Mouse (Mus musculus) liver, embryonic 16.5 days (tissue): Measurements from ENCODE around the gene Bnipl. TPM values are rescaled to one million over a fixed set of nuclear protein-coding genes. Genes with fewer than 3 reads are reported as not detected.

Experiments used
- ATAC-seq: fragments of 200-750 bp; cut with Nextera tagmentation; 2 replicates; pipeline ENCODE4 v1.8.0; 2017; ENCODE audit warnings: low read depth, mild to moderate bottlenecking, moderate number of reproducible peaks, moderate library complexity
- H3K27ac ChIP-seq: fragments of 300-500 bp; sonication (generic); 2 replicates; pipeline ENCODE4 v1.5.1; 2014; ENCODE audit warnings: mild to moderate bottlenecking, low read length
- H3K27me3 ChIP-seq: fragments of 300-500 bp; sonication (generic); 2 replicates; pipeline ENCODE4 v1.6.1; 2014; ENCODE audit warnings: low read depth, low read length, mixed read lengths; ENCODE audit not compliant: control insufficient read depth, insufficient read depth
- H3K36me3 ChIP-seq: fragments of 300-500 bp; sonication (generic); 2 replicates; pipeline ENCODE4 v1.6.1; 2014; ENCODE audit warnings: mild to moderate bottlenecking; ENCODE audit not compliant: control insufficient read depth, insufficient read depth
- H3K4me1 ChIP-seq: fragments of 300-500 bp; sonication (generic); 2 replicates; pipeline ENCODE4 v1.6.1; 2014; ENCODE audit warnings: low read depth, low read length, mixed read lengths; ENCODE audit not compliant: control insufficient read depth
- H3K4me2 ChIP-seq: fragments of 300-500 bp; sonication (generic); 2 replicates; pipeline ENCODE4 v1.6.1; 2014; ENCODE audit warnings: low read depth, low read length, mixed read lengths
- H3K4me3 ChIP-seq: fragments of 300-500 bp; sonication (generic); 2 replicates; pipeline ENCODE4 v1.5.1; 2014; ENCODE audit warnings: low read depth, mild to moderate bottlenecking, low read length
- H3K9ac ChIP-seq: fragments of 300-500 bp; sonication (generic); 2 replicates; pipeline ENCODE4 v1.6.1; 2014; ENCODE audit warnings: low read depth, low read length
- H3K9me3 ChIP-seq: fragments of 300-500 bp; sonication (generic); replicated peaks from 2 replicates; pipeline ENCODE4 v1.6.1; 2016; ENCODE audit warnings: low read length; ENCODE audit not compliant: control insufficient read depth
- WGBS: fragments of 180-500 bp; shearing (Covaris S2); extraction: QIAGEN DNeasy Blood & Tissue Kit; methylation state at CpG from one replicate; pipeline ENCODE4 v1.1.7; 2014; ENCODE audit not compliant: insufficient replicate concordance; 5-methylcytosine and 5-hydroxymethylcytosine counted together
- polyA plus RNA-seq: library from polyadenylated mRNA; unstranded; fragments of >200 nt; fragmentation: Nextera tagmentation; extraction: Ambion mirVana; gene quantifications from 2 replicates; pipeline ENCODE4 v1.2.1, GENCODE M21; 2015

Gene Bnipl
- polyA plus RNA-seq, 1 experiment from 2014 or later: not detected

- Histone ChIP-seq H3K4me2 (no peak overlapping the region), H3K36me3 (peaks cover 30% of the 10 kb centered on the region), H3K9ac (no peak overlapping the region), H3K4me3 (no peak overlapping the region), H3K27ac (no peak overlapping the region), H3K4me1 (peaks cover 22% of the 10 kb centered on the region), H3K27me3 (no peaks in the 10 kb centered on the region), H3K9me3 (no peaks in the 10 kb centered on the region)
- WGBS: 87% methylated on average over 23 of the region's 23 CpGs
- no peak for ATAC-seq
These were observed 15.3 kb downstream of the Bnipl start for GRCm38 (mm10) chr3:95235386-95236301.

- H3K27ac ChIP-seq: no peak overlapping the region
- H3K36me3 ChIP-seq: peaks cover 30% of the 10 kb centered on the region
These were observed 17.6 kb downstream of the Bnipl start for GRCm38 (mm10) chr3:95233303-95233980.

GRCm38 (mm10) chr3:95232771-95233170 is 18.2 kb downstream of the Bnipl start:
- Histone ChIP-seq H3K9me3 (no peaks in the 10 kb centered on the region), H3K36me3 (peaks cover 30% of the 10 kb centered on the region), H3K27me3 (no peaks in the 10 kb centered on the region), H3K27ac (no peak overlapping the region), H3K4me3 (no peak overlapping the region), H3K9ac (no peak overlapping the region), H3K4me2 (no peak overlapping the region), H3K4me1 (peaks cover 34% of the 10 kb centered on the region)
- WGBS: 71% methylated on average over 7 of the region's 7 CpGs
- ATAC-seq: no peak

More at GRCm38 (mm10) chr3:95233303-95233980, 17.6 kb downstream of the Bnipl start:
- peaks cover 30% of the 10 kb centered on the region for H3K4me1 ChIP-seq
- H3K27me3 ChIP-seq: no peaks in the 10 kb centered on the region
- no peak for ATAC-seq
- H3K9ac ChIP-seq: no peak overlapping the region
- WGBS: 84% methylated on average over 16 of the region's 16 CpGs
- no peak overlapping the region for H3K4me2 ChIP-seq
- no peaks in the 10 kb centered on the region for H3K9me3 ChIP-seq
- H3K4me3 ChIP-seq: no peak overlapping the region

- Histone ChIP-seq H3K27me3 (no peaks in the 10 kb centered on the region), H3K27ac (peak within 1 kb of the TSS; percentile 90), H3K9ac (peak within 1 kb of the TSS; percentile 78), H3K9me3 (no peaks in the 10 kb centered on the region), H3K4me1 (peaks cover 34% of the 10 kb centered on the region), H3K4me2 (peak within 1 kb of the TSS; percentile 99), H3K4me3 (peak within 1 kb of the TSS; percentile 73), H3K36me3 (peaks cover 30% of the 10 kb centered on the region)
- 42% methylated on average over 13 of the region's 13 CpGs for WGBS
- peak; percentile 5; the same call in 1 of the 2 replicates for ATAC-seq
These were observed 19.4 kb downstream of the Bnipl start, which contains the start of gene Mllt11 for GRCm38 (mm10) chr3:95231298-95232221. Mllt11 (minus strand) TSS chr3:95232171.

GRCm38 (mm10) chr3:95230495-95231297 is 20.3 kb downstream of the Bnipl start:
- peaks cover 27% of the 10 kb centered on the region for H3K36me3 ChIP-seq
- peak overlapping the region; percentile 90 for H3K27ac ChIP-seq
- H3K4me1 ChIP-seq: peaks cover 34% of the 10 kb centered on the region
- peak overlapping the region; percentile 73 for H3K4me3 ChIP-seq
- no peaks in the 10 kb centered on the region for H3K27me3 ChIP-seq
- no peak for ATAC-seq
- peak overlapping the region; percentile 99 for H3K4me2 ChIP-seq
- 22% methylated on average over 8 of the region's 8 CpGs for WGBS
- H3K9me3 ChIP-seq: no peaks in the 10 kb centered on the region
- H3K9ac ChIP-seq: peak overlapping the region; percentile 78

- no peak for ATAC-seq
- no peaks in the 10 kb centered on the region for H3K27me3 ChIP-seq
- peaks cover 26% of the 10 kb centered on the region for H3K36me3 ChIP-seq
- H3K9ac ChIP-seq: peak overlapping the region; percentile 78
- H3K4me3 ChIP-seq: peak overlapping the region; percentile 73
- H3K9me3 ChIP-seq: no peaks in the 10 kb centered on the region
- H3K27ac ChIP-seq: peak overlapping the region; percentile 90
- peak overlapping the region; percentile 99 for H3K4me2 ChIP-seq
- peaks cover 34% of the 10 kb centered on the region for H3K4me1 ChIP-seq
- 2% methylated on average over 13 of the region's 13 CpGs for WGBS
These were observed 21.1 kb downstream of the Bnipl start for GRCm38 (mm10) chr3:95229781-95230494.

- peaks cover 34% of the 10 kb centered on the region for H3K4me1 ChIP-seq
- H3K27ac ChIP-seq: peak overlapping the region; percentile 90
- WGBS: under 1% methylated on average over 40 of the region's 43 CpGs
- peak overlapping the region; percentile 99 for H3K4me2 ChIP-seq
- H3K9ac ChIP-seq: peak overlapping the region; percentile 78
- peak; percentile 2; the same call in 1 of the 2 replicates for ATAC-seq
- peaks cover 19% of the 10 kb centered on the region for H3K36me3 ChIP-seq
- H3K4me3 ChIP-seq: peak overlapping the region; percentile 73
- H3K27me3 ChIP-seq: no peaks in the 10 kb centered on the region
- no peaks in the 10 kb centered on the region for H3K9me3 ChIP-seq
These were observed 21.9 kb downstream of the Bnipl start for GRCm38 (mm10) chr3:95228894-95229780.
